Mouse (Mus musculus) neural tube, embryonic 10.5 days (tissue): Measurements from ENCODE around the gene Obscn.

Experiments
- DNase-seq: peaks from one replicate; pipeline ENCODE4 v3.0.0-alpha.2; 2017; ENCODE audit warnings: low spot score; ENCODE audit errors: extremely low spot score

The Obscn gene

DNA sequence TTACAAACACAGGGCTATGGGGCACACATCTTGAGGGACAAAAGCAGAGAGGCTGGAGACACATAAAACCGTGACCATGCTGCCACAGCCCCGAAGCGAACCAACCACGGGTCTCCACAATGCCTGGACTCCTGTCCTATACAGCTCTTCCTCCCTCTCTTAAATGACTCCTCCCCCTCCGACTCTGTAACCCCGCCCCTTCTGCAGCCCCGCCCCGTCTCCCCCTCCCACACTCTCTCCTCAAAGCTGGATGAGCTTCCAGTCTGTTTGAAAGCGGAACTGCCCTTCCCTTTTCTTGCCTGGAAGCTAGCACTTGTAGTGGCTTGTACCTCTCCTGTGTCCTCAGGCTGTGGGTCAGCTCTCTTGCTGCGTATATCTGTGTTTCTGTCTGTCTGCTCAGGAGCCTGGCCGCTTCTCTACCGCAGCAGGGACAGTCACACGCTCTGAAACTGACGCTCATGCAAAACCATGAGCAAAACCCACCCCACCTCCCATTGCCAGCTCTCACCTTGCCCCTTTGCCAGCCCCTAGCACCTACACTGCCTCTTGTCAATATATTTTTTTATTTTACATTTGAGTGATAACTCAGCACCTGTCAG is 5.7 kb upstream of the Obscn start:
- peak; percentile 35 for DNase-seq

DNA sequence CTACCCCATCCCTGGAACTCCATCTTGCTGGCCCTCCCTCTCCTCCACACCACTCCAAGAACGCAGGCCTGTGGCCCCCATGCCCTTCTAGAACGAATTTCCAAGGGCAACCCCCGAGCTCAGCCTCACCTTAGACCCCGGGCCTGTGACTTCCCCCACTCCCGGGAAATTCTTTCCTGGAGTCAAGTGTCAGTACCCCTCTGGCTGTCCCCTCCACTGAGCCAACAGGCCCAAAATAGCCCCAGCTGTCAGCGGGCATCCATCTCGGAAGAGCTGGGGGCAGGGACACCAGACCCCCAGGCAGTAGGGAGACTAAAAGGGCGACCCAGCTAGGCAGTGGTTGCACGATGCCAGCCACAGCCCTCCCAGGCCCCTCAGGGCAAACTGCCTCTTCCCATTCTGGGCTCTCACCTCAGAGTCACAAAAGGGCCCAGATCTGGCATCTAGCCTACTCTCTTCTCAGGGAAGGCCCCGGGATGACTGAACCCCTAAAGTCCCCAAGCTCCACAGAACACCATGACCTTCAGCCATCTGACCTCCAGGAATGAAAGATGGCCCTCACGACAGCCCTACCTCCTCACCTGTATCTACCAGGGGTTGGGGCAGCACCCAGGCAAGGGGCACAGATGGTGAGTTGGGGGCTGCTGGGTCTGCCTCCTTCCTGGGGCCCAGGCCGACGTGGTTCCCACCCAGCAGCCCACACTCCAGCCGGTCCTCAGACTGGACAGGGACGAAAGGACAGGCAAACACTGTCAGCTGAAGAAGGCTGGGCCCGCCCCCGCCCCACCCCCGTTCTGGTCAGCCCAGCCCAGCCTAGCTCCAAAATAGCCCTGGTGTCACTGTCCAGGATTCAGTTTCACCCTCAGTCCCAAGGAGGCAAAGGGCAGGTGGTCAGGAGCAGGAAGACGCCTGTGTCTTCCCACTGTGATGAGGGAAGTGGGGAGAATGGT is 2.6 kb upstream of the Obscn start:
- no peak for DNase-seq

DNA sequence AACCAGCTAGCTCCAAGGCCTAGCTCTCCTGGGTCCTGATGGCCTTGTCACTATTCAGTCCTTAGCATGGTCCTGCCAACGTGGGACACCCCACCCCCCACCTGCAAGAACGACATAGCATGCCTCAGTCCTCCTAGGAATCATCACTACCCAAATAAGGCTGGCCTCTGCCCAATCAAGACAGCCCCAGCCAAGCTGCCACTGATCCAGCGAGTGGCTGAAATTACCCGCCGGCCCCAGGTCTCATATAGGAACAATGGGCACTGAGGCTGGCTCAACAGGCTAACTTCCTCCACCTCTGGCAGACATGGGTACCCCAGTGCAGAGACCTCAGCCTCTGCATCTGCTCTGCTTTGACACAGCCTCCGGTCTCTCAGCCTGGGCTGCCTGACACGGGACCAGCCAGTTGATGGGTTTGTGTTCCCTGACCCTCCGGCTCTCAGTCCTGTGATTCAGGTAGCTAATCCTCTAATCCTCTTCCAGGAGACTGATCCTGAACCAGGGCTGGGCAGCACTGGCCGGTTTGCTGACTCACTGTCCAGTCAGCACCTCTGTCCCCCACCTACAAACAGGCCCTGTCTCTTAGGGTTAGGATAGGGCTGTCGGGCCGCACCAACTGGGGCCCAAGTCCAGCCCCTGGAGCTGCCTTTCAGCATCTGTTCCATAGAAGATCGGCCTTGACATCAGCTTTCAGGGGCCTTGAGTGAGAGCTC is 948 bp upstream of the Obscn start:
- DNase-seq, result no peak

DNA sequence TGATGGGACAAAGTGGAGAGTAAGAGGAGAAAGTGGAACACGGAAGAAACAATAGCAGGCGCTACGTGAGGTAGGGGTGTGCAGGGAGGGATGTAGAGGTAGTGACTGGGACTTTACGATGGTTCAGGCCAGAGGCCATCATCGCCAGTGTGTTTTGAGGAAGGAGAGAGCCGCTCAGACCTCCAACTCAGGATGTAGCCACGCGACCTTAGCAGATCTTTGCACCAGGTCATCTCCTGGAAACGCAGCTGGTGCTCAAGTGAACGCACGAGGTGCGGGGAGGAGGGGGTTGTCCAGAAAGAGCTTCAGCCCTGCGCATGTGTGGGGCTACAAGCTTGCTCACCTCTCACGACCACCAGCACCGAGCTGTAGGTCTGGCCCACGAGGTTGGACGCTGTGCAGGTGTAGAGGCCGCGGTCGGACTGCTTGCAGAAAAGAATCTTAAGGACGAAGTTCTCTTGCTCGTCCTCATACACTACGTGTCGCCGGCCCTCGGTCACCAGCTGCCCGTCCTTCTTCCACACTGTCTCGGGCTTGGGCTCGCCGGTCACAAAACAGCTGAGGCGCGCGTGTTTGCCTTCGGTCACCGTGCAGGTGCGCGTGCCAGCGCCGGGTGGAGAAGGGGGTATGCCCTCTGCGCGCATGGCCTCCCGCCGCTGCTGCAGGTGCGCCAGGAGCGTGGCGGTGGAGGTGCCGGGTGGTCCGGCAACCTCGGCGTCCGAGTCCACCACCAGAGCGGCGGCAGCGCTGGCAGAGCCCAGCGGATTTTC is 966 bp downstream of the Obscn start:
- DNase-seq, result peak; percentile 19

DNA sequence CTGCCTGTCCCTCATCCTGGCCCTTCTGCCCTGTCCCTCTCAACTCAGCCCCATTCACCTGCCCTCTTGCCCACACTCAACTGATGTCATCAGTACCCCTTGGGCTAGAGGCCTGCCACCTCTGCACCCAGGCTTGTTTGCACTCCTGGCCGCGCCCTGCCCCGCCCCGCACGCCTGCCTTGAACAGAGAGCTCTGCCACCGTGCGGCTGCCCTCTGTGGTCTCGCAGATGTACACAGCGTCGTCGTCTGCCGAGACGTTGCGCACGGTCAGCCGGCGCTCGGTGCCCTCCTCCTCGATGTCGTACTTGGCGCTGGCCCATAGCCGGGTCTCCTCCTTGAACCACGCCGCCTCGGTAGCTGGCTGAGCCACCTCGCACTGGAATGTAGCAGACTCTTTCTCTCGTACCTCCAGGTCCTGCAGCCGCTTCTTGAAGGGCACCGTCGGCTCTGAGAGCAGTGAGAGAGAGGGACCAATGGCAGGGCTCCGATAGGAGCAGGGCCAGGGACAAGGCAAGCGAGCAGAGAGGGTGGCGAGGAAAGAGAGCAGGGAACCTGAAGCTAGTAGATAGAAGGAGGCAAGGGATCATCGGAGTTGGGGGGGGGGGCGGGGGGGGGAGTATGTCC is 1.7 kb downstream of the Obscn start:
- DNase-seq, result peak; percentile 23

DNA sequence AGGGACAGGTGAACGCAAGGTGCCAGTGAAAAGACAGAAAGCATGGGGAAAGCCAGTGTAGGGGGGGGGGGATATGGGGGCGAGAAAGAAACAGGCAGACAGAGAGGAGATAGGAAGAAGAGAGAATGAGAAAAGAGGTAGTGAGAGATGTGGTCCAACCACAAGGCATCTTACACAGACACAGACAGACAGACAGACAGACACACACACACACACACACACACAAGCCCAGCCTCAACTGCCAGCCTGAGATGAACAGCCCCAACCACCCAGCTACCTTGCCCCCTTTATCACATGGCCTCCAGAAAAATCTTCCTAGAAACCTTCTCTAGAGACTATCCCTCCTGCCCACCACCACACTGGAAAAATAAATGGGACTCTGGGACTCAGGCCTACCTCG is 4.1 kb downstream of the Obscn start:
- no peak for DNase-seq

DNA sequence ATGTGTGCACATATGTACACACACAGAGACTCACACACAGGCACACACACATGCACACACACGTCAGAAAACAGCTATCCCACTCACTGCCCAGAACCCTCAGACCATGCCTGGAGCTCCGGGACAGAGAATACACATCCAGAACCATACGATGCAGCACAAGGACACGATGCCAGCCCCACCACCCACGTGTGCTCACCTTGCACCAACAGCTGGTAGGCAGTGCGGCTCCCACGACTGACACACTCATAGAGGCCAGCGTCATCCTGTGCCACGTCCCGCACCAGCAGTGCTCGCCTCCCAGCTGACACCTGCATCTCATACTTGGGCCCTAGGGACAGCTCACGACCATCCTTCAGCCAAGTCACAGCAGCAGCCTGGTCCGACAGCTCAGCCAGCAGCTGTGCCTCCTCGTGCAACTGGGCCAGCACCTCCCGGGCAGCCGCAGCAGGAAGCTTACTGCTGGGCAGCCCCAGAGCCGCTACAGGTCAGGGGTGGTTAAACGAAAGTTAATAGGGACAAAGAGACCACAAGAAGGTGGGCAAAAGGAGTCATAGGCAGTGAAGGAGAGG is 4.8 kb downstream of the Obscn start:
- no peak for DNase-seq

DNA sequence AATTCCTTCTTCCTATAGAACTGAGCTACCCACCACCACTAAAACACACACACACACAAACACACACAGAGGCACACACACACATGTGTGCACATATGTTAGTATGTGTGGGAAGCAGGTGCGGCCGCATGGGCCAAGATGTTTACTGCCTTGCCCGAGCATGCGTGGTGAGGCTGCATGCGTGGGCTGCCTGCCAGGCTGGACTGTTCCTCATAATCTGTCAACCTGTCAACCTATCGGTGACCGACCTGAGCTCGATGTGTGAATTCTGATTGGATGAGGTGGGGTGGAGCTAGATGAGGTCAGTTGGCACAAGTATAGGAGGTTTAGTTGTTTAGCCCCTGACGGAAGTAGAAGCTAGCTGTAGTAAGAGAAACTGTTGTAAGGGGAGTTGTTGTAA is 5.4 kb downstream of the Obscn start:
- no peak for DNase-seq

DNA sequence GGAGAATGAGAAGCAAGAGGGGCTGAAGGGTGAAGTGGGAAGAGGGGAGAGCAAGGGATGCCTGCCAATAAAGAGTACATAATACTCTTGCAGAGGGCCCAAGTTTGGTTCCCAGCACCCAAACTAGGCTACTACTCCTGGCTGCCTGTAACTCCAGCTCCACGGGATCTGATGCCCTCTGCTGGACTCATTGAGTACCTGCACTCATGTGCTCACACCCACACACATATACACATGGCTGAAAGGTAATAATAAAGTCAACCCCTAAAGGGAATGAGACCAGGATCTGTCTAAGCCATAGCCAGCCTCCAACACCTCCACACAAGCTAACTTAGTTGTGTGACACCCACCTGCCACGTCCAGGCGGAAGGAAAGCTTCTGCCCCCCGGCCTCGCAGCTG is 30.3 kb downstream of the Obscn start:
- DNase-seq, result no peak

DNA sequence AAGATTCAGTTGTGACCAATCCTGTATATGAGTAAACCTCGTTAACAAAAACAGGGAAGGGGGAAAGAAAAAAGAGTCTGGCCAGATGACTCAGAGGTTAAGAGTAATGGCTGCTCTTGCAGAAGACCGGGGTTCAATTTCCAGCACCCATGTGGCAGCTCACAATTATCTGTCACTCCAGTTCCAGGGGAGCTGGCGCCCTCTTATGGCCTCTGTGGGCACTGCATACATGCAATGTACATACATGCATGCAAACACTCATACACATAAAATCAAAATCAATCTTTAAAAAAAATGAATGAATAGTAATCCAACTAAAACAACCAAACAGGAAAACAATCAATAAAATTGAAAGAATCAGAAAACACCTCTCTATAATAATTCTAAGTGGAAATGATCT is 33.9 kb downstream of the Obscn start:
- no peak for DNase-seq

DNA sequence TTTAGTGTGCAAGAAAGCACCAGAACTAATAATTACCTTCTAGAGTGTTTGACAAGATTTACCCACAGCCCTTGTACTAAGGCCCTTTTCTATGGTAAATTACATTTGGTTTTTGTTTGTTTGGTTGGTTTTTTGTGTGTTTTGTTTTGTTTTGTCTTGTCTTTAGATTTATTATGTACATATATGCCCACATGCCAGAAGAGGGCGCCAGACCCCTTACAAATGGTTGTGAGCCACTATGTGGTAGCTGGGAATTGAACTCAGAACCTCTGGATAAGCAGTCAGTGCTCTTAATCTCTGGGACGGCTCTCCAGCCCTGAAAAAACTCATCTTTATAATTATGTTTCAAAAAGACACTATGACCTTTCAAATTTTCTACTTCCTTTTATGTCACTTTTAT is 37.9 kb downstream of the Obscn start:
- DNase-seq, result peak; percentile 16

DNA sequence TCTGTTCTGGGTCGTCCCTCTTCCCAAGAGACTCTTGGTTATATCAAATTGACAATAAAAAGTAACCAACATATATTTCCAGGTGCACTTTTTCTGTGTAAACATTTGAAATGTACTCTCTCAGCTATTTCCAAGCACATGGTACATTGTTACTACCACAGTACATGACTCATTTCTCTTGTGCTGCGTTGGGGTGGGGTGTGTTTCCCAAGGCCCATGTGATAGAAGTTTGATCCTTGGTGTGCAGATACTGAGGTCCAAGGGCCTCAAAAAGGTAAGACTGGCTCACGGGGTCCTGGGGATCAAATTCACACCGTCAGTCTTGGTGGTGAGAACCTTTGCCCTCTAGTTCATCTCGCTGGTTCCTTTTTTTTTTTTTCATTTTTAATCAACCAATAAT is 38.4 kb downstream of the Obscn start:
- DNase-seq, result no peak

DNA sequence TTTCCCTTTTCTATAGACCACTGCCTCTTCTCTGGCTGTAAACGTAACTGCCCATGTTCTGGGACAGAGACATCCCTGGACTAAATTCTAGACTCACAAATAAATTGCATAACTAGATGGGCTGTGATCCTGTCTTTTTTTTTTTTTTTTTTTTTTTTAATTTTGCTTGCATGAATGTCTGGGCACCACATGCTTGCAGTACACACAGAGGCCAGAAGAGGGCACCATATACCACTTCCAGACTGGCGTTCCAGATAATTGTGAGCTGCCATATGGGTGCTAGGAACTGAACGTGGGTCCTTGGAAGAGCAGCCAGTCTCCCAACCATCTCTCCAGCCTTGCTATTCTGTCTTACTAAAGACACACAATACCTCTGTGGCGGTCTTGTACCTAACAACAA is 42.0 kb downstream of the Obscn start:
- peak; percentile 16 for DNase-seq

DNA sequence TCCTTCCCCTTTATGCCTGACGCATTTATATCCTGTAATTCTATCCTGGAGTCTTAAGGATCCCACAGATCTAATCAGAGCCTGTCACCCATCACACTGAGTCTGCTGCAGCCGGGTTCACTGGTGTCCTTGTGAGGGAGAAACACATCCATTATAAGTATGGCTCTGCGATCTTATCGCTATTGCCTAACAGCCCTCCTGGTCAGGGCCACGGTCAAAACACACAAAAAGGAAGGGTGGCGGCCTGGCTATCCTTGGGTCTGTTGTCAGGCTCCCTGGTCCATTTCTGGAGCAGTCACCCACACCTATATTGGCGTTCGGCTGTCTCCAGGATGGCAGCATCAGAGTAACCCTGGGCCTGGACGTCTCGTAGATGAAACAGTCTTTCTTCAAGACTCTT is 48.6 kb downstream of the Obscn start:
- DNase-seq, result no peak

DNA sequence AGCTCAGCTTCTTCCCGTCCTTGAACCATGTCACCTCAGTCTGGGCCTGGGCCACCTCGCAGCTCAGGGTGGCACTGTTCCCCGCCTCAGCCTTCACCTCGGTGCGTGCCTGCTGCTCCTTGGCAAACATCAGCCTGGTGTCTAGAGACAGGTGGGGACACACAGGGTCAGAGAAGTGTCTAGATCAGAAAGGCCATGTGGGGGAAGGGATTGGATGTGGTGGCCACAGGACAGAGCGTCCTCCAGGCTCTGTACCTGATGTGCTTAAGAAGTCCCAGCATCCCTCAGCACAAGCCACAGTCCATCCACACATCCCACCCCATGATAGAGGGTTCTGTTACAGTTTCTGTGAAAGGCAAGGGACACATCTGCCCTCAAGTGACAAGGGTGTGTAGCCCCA is 51.0 kb downstream of the Obscn start:
- DNase-seq, result no peak

DNA sequence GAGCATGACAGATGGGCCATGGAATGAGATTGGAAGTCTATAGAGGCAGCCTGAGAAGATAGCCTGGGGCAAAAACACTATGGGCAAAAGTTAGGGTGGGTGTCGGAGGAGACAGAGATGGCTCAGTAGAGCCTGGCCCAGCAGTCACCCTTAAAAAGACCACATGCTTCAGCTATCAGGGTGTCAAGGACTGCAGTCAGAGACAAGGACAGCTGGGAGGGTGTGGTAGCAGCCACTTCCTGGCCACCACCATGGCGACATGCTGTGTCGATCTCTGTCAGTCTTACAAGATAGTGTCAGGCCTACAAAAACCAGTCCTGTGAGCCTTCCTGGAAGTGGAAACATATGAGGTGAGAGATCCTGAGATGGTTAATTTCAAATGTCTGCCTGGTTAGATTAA is 53.1 kb downstream of the Obscn start:
- DNase-seq, result no peak

DNA sequence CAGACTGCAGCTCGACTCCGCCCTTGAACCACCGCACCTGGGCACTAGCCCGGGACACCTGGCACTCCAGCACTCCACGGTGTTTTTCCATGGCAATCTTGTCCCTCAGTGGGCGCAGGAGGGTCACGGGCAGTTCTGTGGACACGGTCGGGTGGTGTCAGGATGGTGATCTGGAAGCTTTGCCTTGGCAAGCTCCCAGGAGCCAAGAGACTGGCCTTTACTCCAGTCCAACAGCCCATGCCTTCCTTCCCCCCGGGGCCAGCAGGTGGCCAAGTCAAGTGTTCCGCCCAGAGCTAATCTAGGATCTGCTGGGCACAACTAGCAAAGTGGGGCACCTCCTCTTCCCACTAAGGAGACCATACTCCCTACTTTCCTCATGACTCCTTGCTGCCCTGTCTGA is 57.9 kb downstream of the Obscn start:
- DNase-seq, result no peak

DNA sequence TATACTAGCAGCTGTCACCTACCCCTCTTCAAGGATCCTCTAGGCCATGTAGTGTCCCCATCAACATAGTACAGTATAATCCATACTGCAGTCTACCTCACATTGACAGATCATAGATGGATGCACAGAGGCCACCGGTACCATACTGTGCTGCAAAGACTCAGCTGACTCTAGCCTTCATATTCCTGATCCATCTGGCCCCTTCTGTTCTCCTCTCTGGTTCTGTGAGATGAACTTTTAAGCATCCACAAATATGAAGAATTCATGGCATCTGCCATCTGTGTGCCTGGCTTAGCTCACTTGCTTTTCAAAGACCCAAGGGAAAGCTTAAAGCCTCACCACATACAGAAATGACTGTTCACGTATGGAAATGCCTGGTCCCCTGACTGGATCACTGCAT is 65.9 kb downstream of the Obscn start:
- DNase-seq, result no peak

DNA sequence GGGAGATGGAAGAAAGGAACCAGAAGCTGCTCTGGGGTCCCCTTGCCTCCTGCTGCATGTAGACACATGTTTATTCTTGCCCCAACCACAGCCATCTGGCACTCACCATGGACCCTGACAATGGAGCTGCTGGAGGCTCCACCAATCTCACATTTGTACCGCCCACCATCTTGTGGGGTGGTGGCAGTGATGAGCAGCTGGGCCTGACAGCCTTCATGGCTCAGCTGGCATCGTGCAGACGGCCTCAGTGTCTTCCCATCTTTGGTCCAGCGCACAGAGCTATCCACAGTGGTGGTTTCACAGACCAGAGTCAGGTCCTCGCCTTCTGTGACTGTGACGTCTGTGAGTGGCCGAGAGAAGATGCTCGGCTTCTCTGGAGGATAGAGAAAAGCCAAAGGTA is 67.3 kb downstream of the Obscn start:
- no peak for DNase-seq

DNA sequence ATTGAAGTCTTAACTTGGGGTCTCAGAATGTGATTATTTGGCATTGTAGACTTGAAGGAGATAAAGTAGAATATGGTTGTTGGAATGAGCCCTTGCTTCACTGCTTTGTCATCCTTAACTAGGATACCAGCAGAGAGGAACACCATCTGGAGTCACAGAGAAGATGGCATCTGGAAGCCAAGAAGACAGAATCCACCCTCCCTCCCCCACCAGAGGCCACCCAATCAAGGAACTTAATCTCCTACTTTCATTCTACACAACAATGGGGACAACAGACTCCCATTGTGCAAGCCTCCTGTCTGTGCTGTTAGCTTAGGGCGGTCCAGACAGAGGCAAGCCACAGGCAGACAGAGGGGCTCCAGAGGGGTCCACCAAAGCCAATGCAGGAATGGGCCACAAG is 67.8 kb downstream of the Obscn start:
- no peak for DNase-seq

DNA sequence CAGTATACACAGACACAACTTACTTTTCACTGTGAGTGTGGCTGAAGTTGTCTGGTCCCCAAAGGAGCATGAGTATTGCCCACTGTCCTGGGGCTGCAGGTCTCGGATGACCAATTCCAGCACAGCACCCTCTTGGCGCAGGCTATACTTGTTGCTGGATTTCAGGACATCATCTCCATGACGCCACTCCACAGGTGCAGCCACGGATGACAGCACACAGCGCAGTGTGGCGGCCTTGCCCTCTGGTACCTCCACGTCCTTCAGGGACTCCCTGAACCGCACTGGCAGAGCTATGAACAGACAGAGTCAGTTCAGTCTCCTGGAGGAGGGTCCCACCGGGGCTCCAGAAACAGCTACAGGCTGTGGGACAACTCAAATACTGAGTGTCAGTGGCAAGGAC is 68.3 kb downstream of the Obscn start:
- no peak for DNase-seq
